In genomic region chr2:174120631-174121030, GRCm38 (mm10) we compare ENCODE assay signal across 14 mouse cellular contexts.
"Had no signal": no experiment of that assay in that cellular context is flagged by ENCODE, and none has a peak within 500 bp of the region (broad histone marks: within the 10 kb centered on the region; RNA-seq: fewer than 3 reads in every experiment).

No protein-coding gene starts in this region.

- H3K4me3 ChIP-seq: limb, embryonic 13.5 days; neural tube, embryonic 13.5 days; stomach, embryonic 15.5 days had no signal

- H3K4me2 ChIP-seq: limb, embryonic 13.5 days; liver, embryonic 11.5 days; lung, embryonic 14.5 days; neural tube, embryonic 13.5 days; stomach, embryonic 15.5 days had no signal

- H3K27me3 ChIP-seq: limb, embryonic 13.5 days; neural tube, embryonic 13.5 days; stomach, embryonic 15.5 days had no signal

- H3K27ac ChIP-seq: limb, embryonic 13.5 days; neural tube, embryonic 13.5 days; stomach, embryonic 15.5 days had no signal

- H3K4me1 ChIP-seq: limb, embryonic 13.5 days; stomach, embryonic 15.5 days had no signal

- H3K9ac ChIP-seq: limb, embryonic 13.5 days; lung, embryonic 14.5 days; neural tube, embryonic 13.5 days; stomach, embryonic 15.5 days had no signal

- DNase-seq: kidney, adult 18-20 months; kidney, postnatal 10 days; layer of hippocampus, adult 9-11 months; layer of hippocampus, postnatal 36 days; lung, embryonic 14.5 days; lung, postnatal 10 days; midbrain, embryonic 14.5 days; right cerebral cortex, postnatal 14 days; thymus, adult 2 months; thymus, postnatal 25 days had no signal

- H3K9me3 ChIP-seq: stomach, embryonic 15.5 days had no signal
